Mouse (Mus musculus) liver, embryonic 14.5 days (tissue): ENCODE measurements around the gene Prss36.

Experiments used
- CTCF ChIP-seq: IDR thresholded peaks from 2 replicates; pipeline ENCODE4 v1.5.1; 2016; ENCODE audit warnings: antibody characterized with exemption, low read depth, control low read depth
- EP300 ChIP-seq: IDR thresholded peaks from 2 replicates; pipeline ENCODE4 v1.6.1; 2016; ENCODE audit warnings: antibody characterized with exemption, low read depth

DNA sequence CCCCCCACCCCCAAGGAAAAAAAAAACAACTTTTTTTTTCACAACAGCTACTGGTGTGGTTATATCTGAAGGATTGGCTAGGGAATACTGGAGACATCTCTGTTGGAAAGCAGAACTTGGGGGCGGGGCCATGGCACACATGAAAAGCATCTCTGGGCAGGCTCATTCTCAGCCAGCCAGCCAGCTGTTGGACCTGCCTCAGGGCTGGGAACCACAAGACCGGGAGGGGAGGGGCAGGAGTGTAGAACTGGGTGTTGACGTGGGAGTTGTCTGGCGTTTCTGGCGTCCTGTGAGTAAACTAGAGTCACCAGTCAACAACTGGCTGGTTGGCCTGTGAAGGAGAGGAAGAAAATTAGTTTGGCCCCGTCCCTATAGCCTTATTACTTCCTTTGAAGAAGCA, 60.6 kb downstream of the Prss36 start:
- TF ChIP-seq CTCF (no peak), EP300 (no peak)
